Mouse (Mus musculus) liver, embryonic 11.5 days (tissue): Measurements from ENCODE around the gene Pck1. TPM values are rescaled to one million over a fixed set of nuclear protein-coding genes. Genes with fewer than 3 reads are reported as not detected.
A peak's percentile ranks its signal among the peaks of the same experiment; 100 is the strongest.

Source experiments
- ATAC-seq: fragments of 200-750 bp; cut with Nextera tagmentation; replicated peaks from 2 replicates; pipeline ENCODE4 v1.8.0; 2017; ENCODE audit warnings: moderate number of reproducible peaks, mild to moderate bottlenecking, moderate TSS enrichment, moderate library complexity; ENCODE audit not compliant: low FRiP score
- DNase-seq: peaks from one replicate; pipeline ENCODE4 v3.0.0-alpha.2; 2017; ENCODE audit warnings: low spot score
- H3K27ac ChIP-seq: fragments of 300-500 bp; sonication (generic); 2 replicates; pipeline ENCODE4 v1.5.1; 2014; ENCODE audit warnings: mild to moderate bottlenecking, low read depth, low read length, control low read depth
- H3K27me3 ChIP-seq: fragments of 300-500 bp; sonication (generic); replicated peaks from 2 replicates; pipeline ENCODE4 v1.6.1; 2014; ENCODE audit warnings: low read length, mixed read lengths; ENCODE audit not compliant: control insufficient read depth, insufficient read depth
- H3K36me3 ChIP-seq: fragments of 300-500 bp; sonication (generic); 2 replicates; pipeline ENCODE4 v1.6.1; 2014; ENCODE audit warnings: mild to moderate bottlenecking, low read length, moderate library complexity, mixed read lengths; ENCODE audit not compliant: control insufficient read depth, insufficient read depth
- H3K4me1 ChIP-seq: fragments of 300-500 bp; sonication (generic); replicated peaks from 2 replicates; pipeline ENCODE4 v1.6.1; 2014; ENCODE audit warnings: low read length, mixed read lengths; ENCODE audit not compliant: control insufficient read depth, insufficient read depth
- H3K4me2 ChIP-seq: fragments of 300-500 bp; sonication (generic); 2 replicates; pipeline ENCODE4 v1.6.1; 2014; ENCODE audit warnings: mild to moderate bottlenecking, control low read depth, moderate library complexity
- H3K4me3 ChIP-seq: fragments of 300-500 bp; sonication (generic); 2 replicates; pipeline ENCODE4 v1.5.1; 2014; ENCODE audit warnings: low read depth, low read length, control low read depth
- H3K9ac ChIP-seq: fragments of 300-500 bp; sonication (generic); 2 replicates; pipeline ENCODE4 v1.6.1; 2014; ENCODE audit warnings: low read depth, low read length, control low read depth
- H3K9me3 ChIP-seq: fragments of 300-500 bp; sonication (generic); 2 replicates; pipeline ENCODE4 v1.6.1; 2016; ENCODE audit warnings: low read length, inconsistent platforms, mixed read lengths; ENCODE audit not compliant: control insufficient read depth
- WGBS: fragments of 180-500 bp; shearing (Covaris S2); extraction: QIAGEN DNeasy Blood & Tissue Kit; methylation state at CpG from one replicate; pipeline ENCODE4 v1.1.7; 2014; 5-methylcytosine and 5-hydroxymethylcytosine counted together
- polyA plus RNA-seq: library from polyadenylated mRNA; unstranded; fragments of >200 nt; fragmentation: Nextera tagmentation; extraction: Ambion mirVana; gene quantifications from 2 replicates; pipeline ENCODE4 v1.2.1, GENCODE M21; 2014

Pck1 gene
- polyA plus RNA-seq, 1 experiment from 2014 or later, result 0.23 TPM

DNA sequence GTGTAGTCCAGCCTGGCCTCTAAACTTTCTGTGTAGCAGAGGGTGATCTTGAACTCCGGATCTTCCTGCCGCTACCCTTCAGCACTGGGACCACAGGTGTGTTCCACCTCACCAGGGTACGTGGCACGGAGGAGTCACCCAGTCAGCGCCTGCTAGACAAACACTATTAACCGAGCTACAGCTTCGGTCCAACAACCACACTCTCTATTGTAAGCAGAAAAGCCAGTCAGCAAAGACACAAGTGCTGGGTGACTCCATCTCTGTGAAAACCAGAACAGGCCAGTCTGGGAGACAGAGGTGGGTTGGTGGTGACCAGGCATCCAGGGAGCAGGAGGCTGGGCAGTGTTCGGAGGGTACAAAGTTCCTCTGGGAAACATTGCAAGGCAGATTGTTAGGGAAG, 10.5 kb downstream of the Pck1 start:
- H3K9ac ChIP-seq, result no peak overlapping the region
- no peaks in the 10 kb centered on the region for H3K36me3 ChIP-seq
- no peak overlapping the region for H3K27ac ChIP-seq
- no peaks in the 10 kb centered on the region for H3K9me3 ChIP-seq
- H3K4me1 ChIP-seq, result no peaks in the 10 kb centered on the region; the same call in 1 of the 2 replicates
- ATAC-seq, result no peak
- 81% methylated on average over 8 of the region's 8 CpGs for WGBS
- no peak for DNase-seq
- H3K4me3 ChIP-seq, result no peak overlapping the region
- no peaks in the 10 kb centered on the region; the same call in 1 of the 2 replicates for H3K27me3 ChIP-seq
- H3K4me2 ChIP-seq, result no peak overlapping the region

DNA sequence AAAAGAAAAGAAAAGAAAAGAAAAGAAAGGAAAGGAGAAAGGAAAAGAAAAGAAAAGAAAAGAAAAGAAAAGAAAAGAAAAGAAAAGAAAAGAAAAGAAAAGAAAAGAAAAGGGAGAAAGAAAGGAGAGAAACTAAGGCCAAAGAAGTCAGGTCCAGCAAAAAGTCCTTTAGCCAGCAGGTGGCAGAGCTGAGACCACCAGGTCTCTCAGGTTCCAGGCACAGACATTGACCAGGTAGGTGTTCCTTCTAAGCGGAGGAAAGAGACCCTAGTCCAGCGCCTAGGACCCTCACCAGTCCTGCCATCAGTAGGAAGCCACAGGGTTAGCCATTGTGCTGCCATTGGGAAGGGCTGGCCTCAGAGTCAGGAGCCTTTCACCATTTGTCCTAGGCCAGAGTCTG, 11.5 kb downstream of the Pck1 start:
- no peak overlapping the region for H3K27ac ChIP-seq
- H3K36me3 ChIP-seq, result no peaks in the 10 kb centered on the region
- WGBS, result 26% methylated on average over 2 of the region's 2 CpGs
- no peak for DNase-seq
- no peak overlapping the region for H3K4me3 ChIP-seq
- H3K9me3 ChIP-seq, result no peaks in the 10 kb centered on the region
- no peaks in the 10 kb centered on the region; the same call in 1 of the 2 replicates for H3K4me1 ChIP-seq
- no peak overlapping the region for H3K9ac ChIP-seq
- no peak for ATAC-seq
- H3K4me2 ChIP-seq, result no peak overlapping the region
- H3K27me3 ChIP-seq, result no peaks in the 10 kb centered on the region; the same call in 1 of the 2 replicates

DNA sequence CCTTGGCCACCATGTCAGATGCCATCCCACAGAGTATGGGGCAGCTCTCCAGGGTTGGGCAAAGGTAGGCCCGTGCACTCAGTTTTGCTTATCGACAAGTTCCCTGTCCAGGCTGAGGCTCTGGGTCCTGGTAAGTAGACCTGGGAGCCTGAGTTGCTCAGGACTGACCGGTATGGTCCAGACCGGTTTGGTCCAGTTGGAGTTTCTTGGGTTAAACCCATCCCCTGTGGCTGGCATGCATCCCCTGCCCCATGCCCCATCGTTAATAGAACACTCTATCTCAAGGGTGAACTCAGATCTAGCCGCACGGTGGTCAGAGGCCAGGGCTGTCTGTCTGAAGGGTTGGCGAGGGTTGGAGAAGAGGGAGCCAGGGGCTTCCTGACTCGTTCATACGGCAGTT, 12.1 kb downstream of the Pck1 start:
- Histone ChIP-seq H3K4me2 (no peak overlapping the region), H3K27me3 (no peaks in the 10 kb centered on the region; the same call in 1 of the 2 replicates), H3K27ac (no peak overlapping the region), H3K9ac (no peak overlapping the region), H3K4me3 (no peak overlapping the region), H3K4me1 (no peaks in the 10 kb centered on the region), H3K36me3 (no peaks in the 10 kb centered on the region), H3K9me3 (no peaks in the 10 kb centered on the region)
- no peak for ATAC-seq
- no peak for DNase-seq
- WGBS, result 83% methylated on average over 10 of the region's 10 CpGs

DNA sequence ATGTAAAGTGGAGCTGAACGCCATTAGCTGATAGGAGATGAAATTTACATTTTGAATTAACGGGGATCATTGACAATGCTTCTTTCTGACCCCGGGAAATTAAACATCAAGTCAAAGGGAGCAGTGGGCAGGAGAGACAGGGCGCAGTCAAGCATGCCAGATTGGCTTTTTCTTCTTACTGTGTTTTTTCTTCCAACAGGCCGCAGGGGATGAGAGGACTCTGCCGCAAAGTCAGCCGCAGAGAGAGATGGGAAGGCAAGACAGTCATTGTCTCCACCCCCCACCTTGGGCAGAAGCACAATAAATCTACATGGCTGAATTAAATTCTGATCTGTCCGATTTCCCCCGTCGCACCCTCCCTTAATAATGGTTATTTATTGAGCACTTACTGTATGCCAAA, 12.5 kb downstream of the Pck1 start:
- 80% methylated on average over 10 of the region's 10 CpGs for WGBS
- H3K4me3 ChIP-seq, result no peak overlapping the region
- no peaks in the 10 kb centered on the region for H3K9me3 ChIP-seq
- no peaks in the 10 kb centered on the region for H3K36me3 ChIP-seq
- no peak overlapping the region for H3K9ac ChIP-seq
- DNase-seq (no peak), ATAC-seq (no peak)
- H3K4me1 ChIP-seq, result no peaks in the 10 kb centered on the region
- no peak overlapping the region for H3K4me2 ChIP-seq
- no peak overlapping the region for H3K27ac ChIP-seq
- no peaks in the 10 kb centered on the region; the same call in 1 of the 2 replicates for H3K27me3 ChIP-seq

DNA sequence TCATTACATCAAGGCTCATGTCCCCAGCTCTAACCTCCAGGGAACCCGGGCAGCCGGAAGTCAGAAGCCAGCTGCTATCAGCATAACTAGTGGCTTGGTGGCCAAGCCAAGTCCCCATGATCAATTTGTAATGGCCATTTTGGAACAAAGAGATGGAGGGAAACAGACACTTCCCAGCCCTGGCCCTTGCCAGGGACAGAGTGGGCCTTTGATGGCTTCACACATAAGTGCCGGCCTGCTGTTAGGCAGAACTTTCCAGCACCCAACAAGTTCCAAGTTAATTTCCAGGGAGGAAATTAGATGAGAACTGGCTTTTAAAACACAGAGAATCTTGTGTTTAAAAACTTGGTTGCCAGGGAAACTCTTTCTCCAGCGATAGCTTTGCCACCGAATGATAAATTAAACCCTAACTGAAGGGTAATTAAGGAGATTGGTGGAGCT, 15.6 kb downstream of the Pck1 start:
- Histone ChIP-seq H3K9me3 (no peaks in the 10 kb centered on the region), H3K4me2 (no peak overlapping the region), H3K27me3 (peaks cover 21% of the 10 kb centered on the region), H3K9ac (no peak overlapping the region), H3K4me1 (0 out of 2 replicates have a peak, but pooled peaks cover 7% of the 10 kb centered on the region), H3K27ac (no peak overlapping the region), H3K4me3 (no peak overlapping the region), H3K36me3 (no peaks in the 10 kb centered on the region)
- 65% methylated on average over 5 of the region's 5 CpGs for WGBS
- ATAC-seq, result no peak
- DNase-seq, result no peak

DNA sequence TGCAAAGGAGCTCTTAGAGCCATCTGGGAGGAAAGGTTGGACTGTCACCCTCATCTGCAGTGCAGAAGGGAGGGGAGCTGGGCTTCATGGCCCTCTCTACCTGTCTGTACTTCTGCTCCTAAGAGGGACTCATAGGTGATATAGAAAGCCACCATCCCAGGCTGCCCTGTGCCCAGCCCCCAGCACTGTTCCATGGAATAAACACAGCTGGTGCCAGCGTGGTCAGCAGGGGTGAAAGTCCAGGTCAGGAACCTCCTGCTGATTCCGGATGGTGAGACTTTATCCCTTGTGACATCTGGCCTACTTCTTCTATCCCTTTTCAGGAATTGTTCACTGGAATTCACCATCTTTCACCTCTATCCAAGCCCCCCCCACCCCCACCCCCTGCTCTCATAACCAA, 17.2 kb downstream of the Pck1 start:
- 56% methylated on average over 2 of the region's 2 CpGs for whole genome bisulfite sequencing
- no peaks in the 10 kb centered on the region for H3K9me3 ChIP-seq
- no peak overlapping the region for H3K4me2 ChIP-seq
- ATAC-seq (no peak), DNase-seq (no peak)
- no peak overlapping the region for H3K9ac ChIP-seq
- H3K27me3 ChIP-seq, result peaks cover 21% of the 10 kb centered on the region
- no peaks in the 10 kb centered on the region for H3K36me3 ChIP-seq
- H3K4me1 ChIP-seq, result peaks cover 10% of the 10 kb centered on the region; the same call in 1 of the 2 replicates
- H3K4me3 ChIP-seq, result no peak overlapping the region
- no peak overlapping the region for H3K27ac ChIP-seq

DNA sequence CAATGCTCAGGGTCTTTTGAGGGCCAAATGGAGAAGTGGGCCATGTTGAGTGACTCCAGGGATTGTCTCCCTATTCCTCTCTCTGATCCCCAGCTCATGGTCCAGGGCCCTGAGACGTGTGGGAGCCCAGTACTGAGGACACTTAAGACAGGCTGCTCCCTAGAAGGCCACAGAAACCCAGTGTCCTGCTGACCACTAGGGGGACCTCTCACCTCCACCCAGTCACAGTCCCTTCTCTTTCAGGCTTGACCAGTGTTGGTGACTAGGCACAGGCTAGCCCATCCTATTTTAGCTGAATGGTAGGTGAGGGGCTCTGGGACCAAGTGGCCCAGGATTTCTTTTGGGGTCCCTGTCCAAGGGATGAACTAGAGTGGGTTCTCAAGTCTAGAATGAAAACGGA, 17.9 kb downstream of the Pck1 start:
- peaks cover 21% of the 10 kb centered on the region for H3K27me3 ChIP-seq
- H3K4me3 ChIP-seq, result no peak overlapping the region
- no peaks in the 10 kb centered on the region for H3K36me3 ChIP-seq
- peaks cover 10% of the 10 kb centered on the region; the same call in 1 of the 2 replicates for H3K4me1 ChIP-seq
- DNase-seq (no peak), ATAC-seq (no peak)
- H3K9me3 ChIP-seq, result no peaks in the 10 kb centered on the region
- H3K4me2 ChIP-seq, result no peak overlapping the region
- no peak overlapping the region for H3K9ac ChIP-seq
- 44% methylated on average over 2 of the region's 2 CpGs for WGBS
- no peak overlapping the region for H3K27ac ChIP-seq

DNA sequence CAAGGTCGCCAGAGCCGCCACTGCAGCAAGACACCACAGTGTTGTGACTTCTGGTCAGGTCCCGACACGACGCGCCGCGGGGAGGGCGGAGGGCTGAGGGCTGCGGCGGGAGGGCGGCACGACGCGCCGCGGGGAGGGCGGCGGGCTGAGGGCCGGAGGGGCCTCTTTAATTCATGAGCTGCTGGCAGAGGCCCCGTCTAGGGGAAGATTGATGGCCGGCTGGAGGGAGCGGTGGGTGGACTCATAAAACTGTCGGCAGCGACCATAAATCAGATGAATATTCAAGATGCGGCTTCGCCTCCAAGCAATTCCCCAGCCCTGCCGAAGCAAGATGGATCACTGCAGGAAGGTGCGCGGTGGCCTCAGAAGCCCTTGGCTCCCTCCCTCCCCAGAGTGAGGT, 18.6 kb downstream of the Pck1 start:
- Histone ChIP-seq H3K4me3 (no peak overlapping the region), H3K4me1 (peaks cover 10% of the 10 kb centered on the region; the same call in 1 of the 2 replicates), H3K9me3 (no peaks in the 10 kb centered on the region), H3K9ac (no peak overlapping the region), H3K36me3 (no peaks in the 10 kb centered on the region), H3K27me3 (peaks cover 21% of the 10 kb centered on the region), H3K4me2 (peak overlapping the region; percentile 46), H3K27ac (no peak overlapping the region)
- WGBS, result 5% methylated on average over 29 of the region's 30 CpGs
- DNase-seq, result no peak
- ATAC-seq, result no peak

DNA sequence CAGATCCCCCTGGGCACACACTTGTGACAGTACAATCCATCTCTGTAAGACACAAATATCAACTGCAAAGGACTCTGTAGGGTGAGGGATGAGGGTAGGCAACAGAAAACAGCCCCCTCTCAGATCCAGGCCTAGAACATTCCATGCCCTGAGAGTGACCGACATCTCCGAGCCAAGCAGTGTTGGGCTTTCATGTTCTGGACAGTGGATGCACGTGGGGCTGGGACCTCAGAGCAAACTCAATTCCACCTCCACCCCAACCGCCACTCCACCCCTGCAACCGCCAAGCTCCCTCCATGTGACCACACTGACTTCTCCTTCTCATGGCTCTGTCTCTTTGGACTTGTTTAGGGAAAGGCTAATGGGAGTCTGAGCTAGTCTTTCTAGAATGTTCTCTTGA, 19.1 kb downstream of the Pck1 start:
- Histone ChIP-seq H3K9ac (no peak overlapping the region), H3K27me3 (peaks cover 21% of the 10 kb centered on the region), H3K4me2 (no peak overlapping the region), H3K27ac (no peak overlapping the region), H3K4me1 (peaks cover 10% of the 10 kb centered on the region; the same call in 1 of the 2 replicates), H3K9me3 (no peaks in the 10 kb centered on the region), H3K4me3 (no peak overlapping the region), H3K36me3 (no peaks in the 10 kb centered on the region)
- WGBS, result 63% methylated on average over 5 of the region's 5 CpGs
- DNase-seq (no peak), ATAC-seq (no peak)
